Mouse (Mus musculus): ENCODE measurements around the gene Wnt5b. TPM values are rescaled to one million over a fixed set of nuclear protein-coding genes. Genes with fewer than 3 reads are reported as not detected.
"Not testable (repeated sequence)": the region's sequence is repeated elsewhere in the genome, so short reads cannot be mapped to it uniquely, and the experiment has no call there.

The Wnt5b gene
- total RNA-seq, 2 experiments from 2014 or later: 2.3 to 5.3 TPM

- intact Hi-C loops (cut with DNase I): no loop called here
- no peak for DNase-seq
Observed at GRCm38 (mm10) chr6:119466161-119466560, 78.0 kb downstream of the Wnt5b start.

- DNase-seq: no peak
- intact Hi-C loops (cut with DNase I): no loop called here
Observed at GRCm38 (mm10) chr6:119460391-119460790, 83.8 kb downstream of the Wnt5b start.

- no peak for DNase-seq
- intact Hi-C loops (cut with DNase I): no loop called here
Observed at GRCm38 (mm10) chr6:119459041-119459440, 85.1 kb downstream of the Wnt5b start.

GRCm38 (mm10) chr6:119458166-119458565, 86.0 kb downstream of the Wnt5b start:
- intact Hi-C loops (cut with DNase I): no loop called here
- no peak for DNase-seq

- intact Hi-C loops (cut with DNase I): no loop called here
- peak; percentile 31 to 46 for DNase-seq
Observed at GRCm38 (mm10) chr6:119451981-119452499, 92.1 kb downstream of the Wnt5b start.

- DNase-seq: no peak
- intact Hi-C loops (cut with DNase I): no loop called here
Observed at GRCm38 (mm10) chr6:119450965-119451943, 92.9 kb downstream of the Wnt5b start.

- peak; percentile 52 to 70 for DNase-seq
- intact Hi-C loops (cut with DNase I): no loop called here
Observed at GRCm38 (mm10) chr6:119449060-119449499, 95.1 kb downstream of the Wnt5b start.

GRCm38 (mm10) chr6:119448321-119449059, 95.7 kb downstream of the Wnt5b start:
- intact Hi-C loops (cut with DNase I): no loop called here
- DNase-seq: peak in 1 of 2 experiments; percentile 21

GRCm38 (mm10) chr6:119445671-119446607, 98.2 kb downstream of the Wnt5b start:
- intact Hi-C loops (cut with DNase I): no loop called here
- DNase-seq: no peak

GRCm38 (mm10) chr6:119443742-119444645, 100.2 kb downstream of the Wnt5b start:
- intact Hi-C loops (cut with DNase I): no loop called here
- DNase-seq: peak; percentile 81 to 85

- DNase-seq; intact Hi-C loops (cut with DNase I): not testable (repeated sequence)
Observed at GRCm38 (mm10) chr6:119442729-119443128, 101.4 kb downstream of the Wnt5b start.

- intact Hi-C loops (cut with DNase I): no loop called here
- no peak for DNase-seq
Observed at GRCm38 (mm10) chr6:119437894-119438761, 106.0 kb downstream of the Wnt5b start.

GRCm38 (mm10) chr6:119434394-119434793, 109.8 kb downstream of the Wnt5b start:
- no peak for DNase-seq

GRCm38 (mm10) chr6:119431751-119432324, 112.3 kb downstream of the Wnt5b start:
- no peak for DNase-seq
- intact Hi-C loops (cut with DNase I): loop anchor here (2.0 to 5.0 kb wide), 2 partner anchors 45 to 305 kb away; no protein-coding TSS in a partner anchor

More at GRCm38 (mm10) chr6:119434394-119434793, 109.8 kb downstream of the Wnt5b start:
- intact Hi-C loops (cut with DNase I): loop anchor here (5.0 kb wide), 1 partner anchor 307 kb away; no protein-coding TSS in a partner anchor

GRCm38 (mm10) chr6:119430508-119430907, 113.6 kb downstream of the Wnt5b start:
- peak; percentile 71 to 82 for DNase-seq
- intact Hi-C loops (cut with DNase I): loop anchor here (1.0 to 5.0 kb wide), 4 partner anchors 44 to 303 kb away; no protein-coding TSS in a partner anchor

GRCm38 (mm10) chr6:119429311-119429710, 114.8 kb downstream of the Wnt5b start:
- intact Hi-C loops (cut with DNase I): no loop called here
- DNase-seq: no peak

- peak in 1 of 2 experiments; percentile 26 for DNase-seq
- intact Hi-C loops (cut with DNase I): no loop called here
Observed at GRCm38 (mm10) chr6:119428611-119429010, 115.5 kb downstream of the Wnt5b start.
